Mouse (Mus musculus): ENCODE results near the gene Gpha2.
A peak's percentile ranks its signal among the peaks of the same experiment; 100 is the strongest.

Gpha2 gene

DNA sequence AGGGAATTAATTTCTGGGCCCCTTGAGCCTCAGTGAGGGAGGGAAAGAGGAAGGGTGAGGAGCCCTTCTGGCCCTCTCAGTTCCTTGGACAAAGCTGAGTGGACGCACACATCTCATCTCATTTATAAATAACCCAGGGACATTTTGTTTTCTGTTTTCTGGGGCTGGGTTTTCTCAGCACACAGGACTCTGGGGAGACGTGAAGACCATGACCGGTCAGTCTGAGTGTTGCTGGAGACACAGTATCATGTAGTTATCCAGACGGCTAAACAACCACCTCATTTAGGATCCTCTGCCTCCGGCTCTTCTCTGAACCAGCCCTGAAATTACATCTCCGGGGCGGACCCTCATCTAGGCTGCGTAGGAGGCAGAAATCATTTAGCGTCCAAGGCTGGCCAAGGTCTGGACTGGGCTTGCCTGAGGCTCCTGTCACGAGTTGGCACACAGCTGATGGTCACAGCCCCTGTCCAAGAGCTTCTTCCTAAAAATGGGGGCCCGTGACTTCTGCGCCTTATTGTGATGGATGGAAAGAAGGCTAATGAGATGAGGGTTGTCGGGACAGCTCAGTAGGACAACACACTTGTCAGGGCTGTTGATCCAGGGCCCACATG is 47.9 kb downstream of the Gpha2 start:
- DNase-seq, result no peak

DNA sequence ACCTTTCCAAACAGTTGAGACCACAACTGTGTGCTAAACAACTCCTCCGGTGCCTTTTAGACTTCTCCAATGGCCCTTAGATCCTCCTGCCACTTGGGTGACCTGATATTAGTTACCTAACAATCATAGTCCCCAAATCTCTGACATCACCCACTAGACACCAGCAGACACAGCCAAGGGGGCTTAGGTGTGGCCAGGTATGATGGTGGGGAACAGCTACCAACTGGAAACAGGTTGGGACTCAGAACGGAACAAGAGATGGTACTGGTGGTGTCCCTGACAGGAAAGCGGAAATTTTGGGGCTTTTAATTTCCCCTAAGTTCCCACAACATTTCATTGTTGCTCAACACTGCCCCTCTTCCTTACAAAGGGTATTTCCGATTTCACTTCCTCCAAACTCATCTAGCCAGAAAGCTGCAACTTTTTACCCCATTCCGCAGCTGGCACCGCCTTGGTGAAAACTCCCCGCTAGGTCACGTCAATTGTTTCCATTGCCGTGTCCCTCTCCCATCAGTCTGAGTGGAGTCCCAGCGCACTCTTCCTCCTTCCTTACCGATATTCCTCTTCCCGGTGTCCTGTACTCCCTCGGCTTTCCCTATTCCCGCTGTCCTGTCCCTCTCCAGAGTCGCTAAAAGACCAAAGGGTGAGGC is 49.7 kb downstream of the Gpha2 start:
- peak in 1 of 2 experiments; percentile 36 for DNase-seq

DNA sequence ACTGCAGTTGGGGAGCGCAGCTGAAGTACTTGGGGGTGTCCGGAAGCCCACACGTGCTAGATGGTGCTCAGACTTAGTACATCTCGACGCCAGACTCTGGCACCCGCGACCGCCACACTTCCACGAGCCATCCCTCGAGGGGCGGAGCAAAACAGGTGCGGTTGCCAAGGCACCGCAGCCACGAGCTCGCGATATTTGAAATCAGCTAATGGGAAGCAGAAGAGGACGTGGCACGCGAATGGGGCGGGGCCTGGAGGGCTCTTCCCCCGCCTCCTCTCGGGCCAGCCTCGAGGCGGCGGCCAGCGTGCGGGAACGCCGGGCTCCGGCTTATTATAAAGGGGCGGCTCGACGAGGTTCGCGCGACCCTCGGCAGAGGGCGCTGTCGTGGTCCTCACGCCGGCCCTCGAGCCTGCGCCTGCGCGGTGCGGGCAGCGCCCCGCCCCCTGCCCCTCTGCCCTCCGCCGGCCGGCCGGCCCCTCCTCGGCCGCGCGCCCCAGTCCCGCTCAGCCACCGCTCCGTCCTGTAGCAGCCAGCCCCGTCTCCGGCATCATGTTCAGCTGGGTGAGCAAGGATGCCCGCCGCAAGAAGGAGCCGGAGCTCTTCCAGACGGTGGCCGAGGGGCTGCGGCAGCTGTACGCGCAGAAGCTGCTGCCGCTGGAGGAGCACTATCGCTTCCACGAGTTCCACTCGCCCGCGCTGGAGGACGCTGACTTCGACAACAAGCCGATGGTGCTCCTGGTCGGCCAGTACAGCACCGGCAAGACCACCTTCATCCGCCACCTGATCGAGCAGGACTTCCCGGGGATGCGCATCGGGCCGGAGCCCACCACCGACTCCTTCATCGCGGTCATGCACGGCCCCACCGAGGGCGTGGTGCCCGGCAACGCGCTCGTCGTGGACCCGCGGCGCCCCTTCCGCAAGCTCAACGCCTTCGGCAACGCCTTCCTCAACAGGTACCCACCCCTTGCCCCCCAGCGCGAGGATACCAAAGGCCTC is 50.5 kb downstream of the Gpha2 start, which contains the start of gene Ehd1:
Gene Ehd1 (plus strand): TSS at position 300 of the 996 bp plus-strand sequence.
- peak; percentile 98 for DNase-seq

Measured in kidney, postnatal 36 days (tissue).